Comparison of ENCODE assay signal across 18 mouse cellular contexts in genomic region chr16:90678820-90679219, GRCm38 (mm10). TPM values are rescaled to one million over a fixed set of nuclear protein-coding genes. Genes with fewer than 3 reads are reported as not detected.
DNase-seq lines count a peak whose midpoint lies in the region; ATAC-seq and TF ChIP-seq lines count a peak whose summit lies in the region.
"Had no signal": no experiment of that assay in that cellular context is flagged by ENCODE, and none has a peak within 500 bp of the region (broad histone marks: within the 10 kb centered on the region; RNA-seq: fewer than 3 reads in every experiment).

No protein-coding gene starts in this region.

- WGBS in intestine, postnatal 0 days: 91% methylated on average over 3 of the region's 3 CpGs
- WGBS in intestine, embryonic 15.5 days: 94% methylated on average over 3 of the region's 3 CpGs

- DNase-seq in testis, postnatal 10 days (ENCODE audit: low spot score): no peak
- DNase-seq in R1 (ENCODE audit: low read depth, low spot score): peak; percentile 82
- DNase-seq in testis, postnatal 14 days (ENCODE audit: low spot score): peak; percentile 43
- DNase-seq in right cerebral cortex, postnatal 4 days: no peak
- no peak for DNase-seq in lung, adult 18-20 months
- DNase-seq: adrenal gland, adult 8-10 months; gastrocnemius, postnatal 36 days; kidney, postnatal 10 days; layer of hippocampus, postnatal 36 days had no signal

- TF ChIP-seq POLR2A in testis, adult 2 months (IDR thresholded peaks at IDR 0.05; ENCODE audit: control insufficient read depth, low read depth, low read length): no peak

- H3K27ac ChIP-seq in intestine, postnatal 0 days (ENCODE audit: low read depth, low read length): no peak overlapping the region
- H3K27ac ChIP-seq in intestine, embryonic 15.5 days: no peak overlapping the region
- no peak overlapping the region for H3K27ac ChIP-seq in testis, adult 2 months (ENCODE audit: control insufficient read depth, insufficient read depth, low read depth, low read length)
- H3K27ac ChIP-seq: embryonic facial prominence, embryonic 15.5 days; heart, embryonic 15.5 days; hindbrain, embryonic 13.5 days; limb, embryonic 15.5 days; neural tube, embryonic 15.5 days had no signal

- H3K9ac ChIP-seq in intestine, postnatal 0 days (ENCODE audit: low read depth, low read length): no peak overlapping the region
- H3K9ac ChIP-seq in intestine, embryonic 15.5 days: no peak overlapping the region
- H3K9ac ChIP-seq: embryonic facial prominence, embryonic 15.5 days; heart, embryonic 15.5 days; hindbrain, embryonic 13.5 days; limb, embryonic 15.5 days; neural tube, embryonic 15.5 days had no signal

- no peaks in the 10 kb centered on the region for H3K9me3 ChIP-seq in intestine, postnatal 0 days (ENCODE audit: control insufficient read depth)
- no peaks in the 10 kb centered on the region for H3K9me3 ChIP-seq in intestine, embryonic 15.5 days
- H3K9me3 ChIP-seq: embryonic facial prominence, embryonic 15.5 days; heart, embryonic 15.5 days; hindbrain, embryonic 13.5 days; limb, embryonic 15.5 days; neural tube, embryonic 15.5 days had no signal

- H3K4me1 ChIP-seq in intestine, postnatal 0 days (replicated peaks; ENCODE audit: control insufficient read depth, insufficient read depth, low read length): no peaks in the 10 kb centered on the region
- H3K4me1 ChIP-seq in intestine, embryonic 15.5 days (replicated peaks): no peaks in the 10 kb centered on the region
- H3K4me1 ChIP-seq in testis, adult 2 months (ENCODE audit: control insufficient read depth, insufficient read depth, low read length): peaks cover 9% of the 10 kb centered on the region
- H3K4me1 ChIP-seq: embryonic facial prominence, embryonic 15.5 days; heart, embryonic 15.5 days; hindbrain, embryonic 13.5 days; limb, embryonic 15.5 days; neural tube, embryonic 15.5 days had no signal

- H3K27me3 ChIP-seq in intestine, postnatal 0 days (replicated peaks; ENCODE audit: control insufficient read depth, insufficient read depth, low read length): no peaks in the 10 kb centered on the region
- no peaks in the 10 kb centered on the region for H3K27me3 ChIP-seq in intestine, embryonic 15.5 days (replicated peaks)
- no peaks in the 10 kb centered on the region for H3K27me3 ChIP-seq in testis, adult 2 months (ENCODE audit: control insufficient read depth, insufficient read depth, low read length)
- H3K27me3 ChIP-seq: embryonic facial prominence, embryonic 15.5 days; heart, embryonic 15.5 days; hindbrain, embryonic 13.5 days; limb, embryonic 15.5 days; neural tube, embryonic 15.5 days had no signal

- H3K4me2 ChIP-seq in intestine, postnatal 0 days (replicated peaks; ENCODE audit: low read depth): no peak overlapping the region
- no peak overlapping the region for H3K4me2 ChIP-seq in intestine, embryonic 15.5 days (replicated peaks)
- H3K4me2 ChIP-seq: embryonic facial prominence, embryonic 15.5 days; heart, embryonic 15.5 days; hindbrain, embryonic 13.5 days; limb, embryonic 15.5 days; neural tube, embryonic 15.5 days had no signal

- peak; percentile 48 for TF ChIP-seq CTCF in intestine, postnatal 0 days (IDR thresholded peaks at IDR 0.05; ENCODE audit: low read depth)
- peak; percentile 17; the same call in 1 of the 2 replicates for TF ChIP-seq CTCF in testis, adult 2 months (IDR thresholded peaks at IDR 0.05; ENCODE audit: control insufficient read depth, insufficient read depth, insufficient replicate concordance, low read depth, low read length)

- ATAC-seq in intestine, postnatal 0 days: no peak
- no peak for ATAC-seq in intestine, embryonic 15.5 days
- ATAC-seq: midbrain, embryonic 16.5 days had no signal

- no peak overlapping the region for H3K4me3 ChIP-seq in intestine, postnatal 0 days (ENCODE audit: low read depth, low read length)
- no peak overlapping the region for H3K4me3 ChIP-seq in intestine, embryonic 15.5 days (replicated peaks)
- H3K4me3 ChIP-seq in testis, adult 2 months (ENCODE audit: control insufficient read depth, low read depth, low read length): no peak overlapping the region
- H3K4me3 ChIP-seq: embryonic facial prominence, embryonic 15.5 days; heart, embryonic 15.5 days; hindbrain, embryonic 13.5 days; limb, embryonic 15.5 days; neural tube, embryonic 15.5 days had no signal

- H3K36me3 ChIP-seq in intestine, postnatal 0 days (ENCODE audit: control insufficient read depth, insufficient read depth): no peaks in the 10 kb centered on the region
- no peaks in the 10 kb centered on the region for H3K36me3 ChIP-seq in intestine, embryonic 15.5 days
- no peaks in the 10 kb centered on the region for H3K36me3 ChIP-seq in testis, adult 2 months (ENCODE audit: control insufficient read depth, insufficient read depth, low read length)
- H3K36me3 ChIP-seq: embryonic facial prominence, embryonic 15.5 days; heart, embryonic 15.5 days; hindbrain, embryonic 13.5 days; limb, embryonic 15.5 days; neural tube, embryonic 15.5 days had no signal

RNA-seq across cellular contexts. Expression of gene Mis18a, which starts 48.4 kb away (rescaled TPM):
- polyA plus RNA-seq in intestine, postnatal 0 days (2015; fragmentation: Nextera tagmentation; extraction: Ambion mirVana): 26.7 and 29.1 TPM in 2 replicates
- polyA plus RNA-seq in intestine, embryonic 15.5 days (2015; fragmentation: Nextera tagmentation; extraction: Ambion mirVana): 60.5 and 65.2 TPM in 2 replicates
- 16.8 and 18.6 TPM in 2 replicates for polyA plus RNA-seq in testis, adult 2 months (2012; rRNA removed)

RNA-seq across cellular contexts. Expression of gene Mrap, which starts 59.2 kb away (rescaled TPM):
- 0.14 TPM in 1 of 2 replicates, not detected in the other for polyA plus RNA-seq in intestine, postnatal 0 days (2015; fragmentation: Nextera tagmentation; extraction: Ambion mirVana)
- polyA plus RNA-seq in intestine, embryonic 15.5 days (2015; fragmentation: Nextera tagmentation; extraction: Ambion mirVana): 0.40 and 3.4 TPM in 2 replicates
- 9.9 and 12.6 TPM in 2 replicates for polyA plus RNA-seq in testis, adult 2 months (2012; rRNA removed)
- polyA plus RNA-seq: hindbrain, embryonic 13.5 days had no signal

Comparison
In these comparisons a context has a peak if more than half of its experiments do, and no peak if none do; other contexts are left out.
1. DNase-seq: peak in R1 (single experiment) and testis, postnatal 14 days (single experiment); none in testis, postnatal 10 days (single experiment), right cerebral cortex, postnatal 4 days (single experiment) and lung, adult 18-20 months (0 of 2).